Mouse (Mus musculus): ENCODE results near the gene Trdmt1. TPM values are rescaled to one million over a fixed set of nuclear protein-coding genes. Genes with fewer than 3 reads are reported as not detected.

The Trdmt1 gene
- total RNA-seq, 2 experiments from 2014 or later: 15.6 to 16.5 TPM

- no peak for ATAC-seq (ENCODE audit: poor library complexity, severe bottlenecking)
Observed at GRCm38 (mm10) chr2:13500298-13500999, 44.0 kb downstream of the Trdmt1 start.

- ATAC-seq (ENCODE audit: poor library complexity, severe bottlenecking): no peak
Observed at GRCm38 (mm10) chr2:13499196-13499595, 45.3 kb downstream of the Trdmt1 start.

GRCm38 (mm10) chr2:13496087-13496486 is 48.4 kb downstream of the Trdmt1 start:
- ATAC-seq (ENCODE audit: poor library complexity, severe bottlenecking): peak; percentile 63

GRCm38 (mm10) chr2:13492927-13493326 is 51.5 kb downstream of the Trdmt1 start:
- no peak for ATAC-seq (ENCODE audit: poor library complexity, severe bottlenecking)

GRCm38 (mm10) chr2:13491734-13492133 is 52.7 kb downstream of the Trdmt1 start, which contains the start of gene Cubn:
TSS of gene Cubn (minus strand) at chr2:13491813.
- no peak for ATAC-seq (ENCODE audit: poor library complexity, severe bottlenecking)

GRCm38 (mm10) chr2:13490480-13490879 is 54.0 kb downstream of the Trdmt1 start:
- ATAC-seq (ENCODE audit: poor library complexity, severe bottlenecking): peak; percentile 86

GRCm38 (mm10) chr2:13486470-13486869 is 58.0 kb downstream of the Trdmt1 start:
- no peak for ATAC-seq (ENCODE audit: poor library complexity, severe bottlenecking)

- no peak for ATAC-seq (ENCODE audit: poor library complexity, severe bottlenecking)
Observed at GRCm38 (mm10) chr2:13484566-13484965, 59.9 kb downstream of the Trdmt1 start.

- ATAC-seq (ENCODE audit: poor library complexity, severe bottlenecking): no peak
Observed at GRCm38 (mm10) chr2:13480744-13481143, 63.7 kb downstream of the Trdmt1 start.

- ATAC-seq (ENCODE audit: poor library complexity, severe bottlenecking): no peak
Observed at GRCm38 (mm10) chr2:13479165-13479564, 65.3 kb downstream of the Trdmt1 start.

- no peak for ATAC-seq (ENCODE audit: poor library complexity, severe bottlenecking)
Observed at GRCm38 (mm10) chr2:13470108-13470507, 74.4 kb downstream of the Trdmt1 start.

GRCm38 (mm10) chr2:13469641-13470040 is 74.8 kb downstream of the Trdmt1 start:
- no peak for ATAC-seq (ENCODE audit: poor library complexity, severe bottlenecking)

GRCm38 (mm10) chr2:13466685-13467084 is 77.8 kb downstream of the Trdmt1 start:
- ATAC-seq (ENCODE audit: poor library complexity, severe bottlenecking): no peak

Other genes starting within 250 kb of the Trdmt1 start
- 0.02 TPM in 1 of 2 replicates, not detected in the other for gene Cubn, start 52.9 kb downstream of the Trdmt1 start, total RNA-seq (2015)
- gene Cubn, start 52.9 kb downstream of the Trdmt1 start, total RNA-seq (2017): not detected in 2 replicates
- gene Vim, start 29.3 kb upstream of the Trdmt1 start, total RNA-seq (2015): 3,013 and 3,476 TPM in 2 replicates
- gene Vim, start 29.3 kb upstream of the Trdmt1 start, total RNA-seq (2017): 2,898 and 3,189 TPM in 2 replicates
- gene St8sia6, start 249.4 kb upstream of the Trdmt1 start, total RNA-seq (2015): 1.6 and 4.2 TPM in 2 replicates
- gene St8sia6, start 249.4 kb upstream of the Trdmt1 start, total RNA-seq (2017): 1.6 and 3.5 TPM in 2 replicates